Mouse (Mus musculus) myocyte (in vitro differentiated cells): Measurements from ENCODE around the gene Zfp488.

Source experiments
- E2F4 ChIP-seq: IDR thresholded peaks from one replicate; pipeline ENCODE4 v1.6.1; 2011; ENCODE audit warnings: mild to moderate bottlenecking, control low read depth, moderate library complexity; ENCODE audit not compliant: insufficient read depth
- MYOD1 ChIP-seq, 3 experiments: IDR thresholded peaks; one replicate each; pipeline ENCODE4 v1.6.1; 2011; ENCODE audit warnings: control low read depth in 2 of 3, low read depth in 2 of 3, mild to moderate bottlenecking in 2 of 3, moderate library complexity in 1 of 3; ENCODE audit not compliant: insufficient read length in 2 of 3, control insufficient read depth in 1 of 3
- MYOG ChIP-seq, 3 experiments: IDR thresholded peaks; one replicate each; pipeline ENCODE4 v1.6.1; 2011; ENCODE audit warnings: control low read depth in 2 of 3, low read depth in 2 of 3, mild to moderate bottlenecking in 2 of 3; ENCODE audit not compliant: insufficient read length in 2 of 3, control insufficient read depth in 1 of 3, insufficient read depth in 1 of 3
- POLR2A ChIP-seq: IDR thresholded peaks from one replicate; pipeline ENCODE4 v1.6.1; 2011; ENCODE audit warnings: low read depth, mild to moderate bottlenecking, control low read depth, moderate library complexity; ENCODE audit not compliant: insufficient read length
- POLR2AphosphoS2 ChIP-seq: IDR thresholded peaks from one replicate; pipeline ENCODE4 v1.6.1; 2011; ENCODE audit warnings: low read depth, control low read depth; ENCODE audit not compliant: insufficient read length
- REST ChIP-seq: IDR thresholded peaks from one replicate; pipeline ENCODE4 v1.6.1; 2011; ENCODE audit warnings: mild to moderate bottlenecking, control low read depth, moderate library complexity; ENCODE audit not compliant: insufficient read depth, insufficient read length
- TCF12 ChIP-seq: IDR thresholded peaks from one replicate; pipeline ENCODE4 v1.6.1; 2011; ENCODE audit warnings: mild to moderate bottlenecking, control low read depth; ENCODE audit not compliant: poor library complexity, insufficient read depth, severe bottlenecking
- USF1 ChIP-seq: IDR thresholded peaks from one replicate; pipeline ENCODE4 v1.6.1; 2011; ENCODE audit warnings: low read depth, mild to moderate bottlenecking, control low read depth, moderate library complexity

GRCm38 (mm10) chr14:33942222-33942621, 36.3 kb downstream of the Zfp488 start:
- TF ChIP-seq POLR2AphosphoS2, result no peak
- no peak for TF ChIP-seq USF1
- TF ChIP-seq MYOD1 (IDR thresholded peaks at IDR 0.05; ENCODE audit: control insufficient read depth in 1 of 3, insufficient read length in 2 of 3, low read depth in 2 of 3), result no peak
- TF ChIP-seq POLR2A, result no peak
- no peak for TF ChIP-seq E2F4
- TF ChIP-seq MYOG (IDR thresholded peaks at IDR 0.05; ENCODE audit: control insufficient read depth in 1 of 3, insufficient read depth in 1 of 3, insufficient read length in 2 of 3, low read depth in 2 of 3), result no peak
- no peak for TF ChIP-seq TCF12
- TF ChIP-seq REST, result no peak
